In genomic region chr4:154960690-154961225, GRCm38 (mm10) we compare ENCODE assay signal across 8 mouse cellular contexts. TPM values are rescaled to one million over a fixed set of nuclear protein-coding genes. Genes with fewer than 3 reads are reported as not detected.
DNase-seq lines count a peak whose midpoint lies in the region; ATAC-seq and TF ChIP-seq lines count a peak whose summit lies in the region.

Gene Hes5, plus strand, starts transcription at chr4:154960923.

- H3K4me3 ChIP-seq in heart, embryonic 10.5 days, result peak within 1 kb of the TSS; percentile 62
- H3K4me3 ChIP-seq in ES-E14 (ENCODE audit: insufficient read depth in 1 of 2, low read depth in 1 of 2, low read length in 2 of 2, poor library complexity in 1 of 2, severe bottlenecking in 1 of 2), result peak within 1 kb of the TSS; percentile 57 to 61
- peak within 1 kb of the TSS; percentile 45 for H3K4me3 ChIP-seq in embryonic facial prominence, embryonic 15.5 days (replicated peaks)
- peak within 1 kb of the TSS; percentile 43 for H3K4me3 ChIP-seq in intestine, embryonic 15.5 days (replicated peaks)
- H3K4me3 ChIP-seq in liver, embryonic 16.5 days (ENCODE audit: low read depth, low read length), result peak within 1 kb of the TSS; percentile 44

- under 1% methylated on average over 65 of the region's 65 CpGs for WGBS in heart, embryonic 10.5 days
- WGBS in embryonic facial prominence, embryonic 15.5 days, result under 1% methylated on average over 65 of the region's 65 CpGs
- under 1% methylated on average over 65 of the region's 65 CpGs for WGBS in intestine, embryonic 15.5 days
- WGBS in liver, embryonic 16.5 days (ENCODE audit: insufficient replicate concordance), result under 1% methylated on average over 65 of the region's 65 CpGs

- H3K9me3 ChIP-seq in heart, embryonic 10.5 days, result no peaks in the 10 kb centered on the region
- H3K9me3 ChIP-seq in ES-E14 (ENCODE audit: control insufficient read depth, insufficient read depth, low read depth, low read length), result no peaks in the 10 kb centered on the region
- H3K9me3 ChIP-seq in embryonic facial prominence, embryonic 15.5 days (replicated peaks), result no peaks in the 10 kb centered on the region
- no peaks in the 10 kb centered on the region for H3K9me3 ChIP-seq in intestine, embryonic 15.5 days
- H3K9me3 ChIP-seq in liver, embryonic 16.5 days (replicated peaks; ENCODE audit: control insufficient read depth, low read length), result no peaks in the 10 kb centered on the region

- H3K27ac ChIP-seq in heart, embryonic 10.5 days, result peak within 1 kb of the TSS; percentile 42; the same call in 1 of the 2 replicates
- H3K27ac ChIP-seq in ES-E14 (ENCODE audit: insufficient read depth, low read depth, low read length, poor library complexity, severe bottlenecking), result no peak within 1 kb of the TSS
- H3K27ac ChIP-seq in embryonic facial prominence, embryonic 15.5 days (replicated peaks), result no peak within 1 kb of the TSS
- no peak within 1 kb of the TSS for H3K27ac ChIP-seq in intestine, embryonic 15.5 days
- H3K27ac ChIP-seq in liver, embryonic 16.5 days (ENCODE audit: low read length), result no peak within 1 kb of the TSS

- ATAC-seq in embryonic facial prominence, embryonic 15.5 days (ENCODE audit: insufficient number of reproducible peaks, low FRiP score, low TSS enrichment, low read depth), result no peak
- no peak for ATAC-seq in intestine, embryonic 15.5 days
- ATAC-seq in liver, embryonic 16.5 days (ENCODE audit: low read depth), result no peak

- no peak for DNase-seq in heart, embryonic 10.5 days (ENCODE audit: low spot score)
- no peak for DNase-seq in heart, postnatal 14 days
- DNase-seq in ES-E14 (ENCODE audit: low read depth, low spot score), result no peak
- DNase-seq in splenic B cell, adult 2 months (ENCODE audit: low read depth, low spot score), result peak; percentile 41
- DNase-seq in gastrocnemius, postnatal 14 days, result no peak

- H3K9ac ChIP-seq in ES-E14 (ENCODE audit: insufficient read depth, low read depth, low read length, poor library complexity, severe bottlenecking), result peak within 1 kb of the TSS; percentile 51
- no peak within 1 kb of the TSS for H3K9ac ChIP-seq in embryonic facial prominence, embryonic 15.5 days
- H3K9ac ChIP-seq in intestine, embryonic 15.5 days, result peak within 1 kb of the TSS; percentile 38
- peak within 1 kb of the TSS; percentile 6; the same call in 1 of the 2 replicates for H3K9ac ChIP-seq in liver, embryonic 16.5 days (ENCODE audit: low read depth, low read length)

- H3K27me3 ChIP-seq in heart, embryonic 10.5 days (ENCODE audit: insufficient read depth, poor library complexity, severe bottlenecking), result peaks cover 78% of the 10 kb centered on the region
- H3K27me3 ChIP-seq in embryonic facial prominence, embryonic 15.5 days, result peaks cover 67% of the 10 kb centered on the region
- peaks cover 72% of the 10 kb centered on the region for H3K27me3 ChIP-seq in intestine, embryonic 15.5 days (replicated peaks)
- peaks cover 80% of the 10 kb centered on the region for H3K27me3 ChIP-seq in liver, embryonic 16.5 days (ENCODE audit: control insufficient read depth, insufficient read depth, low read depth, low read length)
- no peaks in the 10 kb centered on the region for H3K27me3 ChIP-seq in splenic B cell, adult 2 months (ENCODE audit: control insufficient read depth, insufficient read depth, low read length, poor library complexity, severe bottlenecking)

- H3K4me2 ChIP-seq in embryonic facial prominence, embryonic 15.5 days (replicated peaks), result peak within 1 kb of the TSS; percentile 83
- peak within 1 kb of the TSS; percentile 79 for H3K4me2 ChIP-seq in intestine, embryonic 15.5 days (replicated peaks)
- peak within 1 kb of the TSS; percentile 49 for H3K4me2 ChIP-seq in liver, embryonic 16.5 days (ENCODE audit: low read depth, low read length)

- intact Hi-C loops in heart, postnatal 14 days (cut with DNase I), result no loop called here
- intact Hi-C loops in gastrocnemius, postnatal 14 days (cut with DNase I; ENCODE audit: low total_unique reads), result no loop called here

- H3K36me3 ChIP-seq in heart, embryonic 10.5 days, result no peaks in the 10 kb centered on the region
- no peaks in the 10 kb centered on the region for H3K36me3 ChIP-seq in ES-E14 (ENCODE audit: control insufficient read depth, insufficient read depth, low read length, poor library complexity, severe bottlenecking)
- no peaks in the 10 kb centered on the region for H3K36me3 ChIP-seq in embryonic facial prominence, embryonic 15.5 days
- H3K36me3 ChIP-seq in intestine, embryonic 15.5 days, result no peaks in the 10 kb centered on the region
- no peaks in the 10 kb centered on the region for H3K36me3 ChIP-seq in liver, embryonic 16.5 days (ENCODE audit: control insufficient read depth, insufficient read depth)
- H3K36me3 ChIP-seq in splenic B cell, adult 2 months (ENCODE audit: control insufficient read depth, insufficient read depth, low read length, poor library complexity, severe bottlenecking), result no peaks in the 10 kb centered on the region

- in situ Hi-C loops in ES-E14 (cut with MboI; ENCODE audit: low sequenced_read_pairs in 2 of 2, unreplicated experiment in 2 of 2), result no loop called here

- H3K4me1 ChIP-seq in heart, embryonic 10.5 days, result peaks cover 56% of the 10 kb centered on the region
- H3K4me1 ChIP-seq in ES-E14 (ENCODE audit: control insufficient read depth in 2 of 2, insufficient read depth in 2 of 2, low read length in 2 of 2, poor library complexity in 1 of 2), result peaks cover 0 to 10% of the 10 kb centered on the region in 2 experiments; a peak in 1 of 4 replicates
- peaks cover 61% of the 10 kb centered on the region for H3K4me1 ChIP-seq in embryonic facial prominence, embryonic 15.5 days
- H3K4me1 ChIP-seq in intestine, embryonic 15.5 days (replicated peaks), result peaks cover 47% of the 10 kb centered on the region
- H3K4me1 ChIP-seq in liver, embryonic 16.5 days (ENCODE audit: control insufficient read depth, low read depth, low read length), result peaks cover 31% of the 10 kb centered on the region

TF ChIP-seq in ES-E14, 5 proteins besides CTCF, POLR2A, EP300 and RAD21:
- TF ChIP-seq ZNF384 (IDR thresholded peaks at IDR 0.05; ENCODE audit: low read depth, low read length) (no peak), HCFC1 (IDR thresholded peaks at IDR 0.05; ENCODE audit: borderline replicate concordance, insufficient read depth, low read length) (no peak), MAFK (IDR thresholded peaks at IDR 0.05; ENCODE audit: insufficient read depth, low read depth, low read length) (no peak), ZC3H11A (IDR thresholded peaks at IDR 0.05; ENCODE audit: borderline replicate concordance, low read depth, low read length) (no peak), CHD2 (IDR thresholded peaks at IDR 0.05; ENCODE audit: low read depth, low read length) (no peak)

RNA-seq across cellular contexts. Expression of gene Hes5, which starts in this region (rescaled TPM):
- 0.15 and 0.26 TPM in 2 replicates for polyA plus RNA-seq in heart, embryonic 10.5 days (2016; fragmentation: Nextera tagmentation; extraction: Ambion mirVana)
- total RNA-seq in heart, postnatal 14 days (2021), result not detected
- total RNA-seq in ES-E14 (2012; rRNA removed), result 0.18 and 1.3 TPM in 2 replicates
- polyA plus RNA-seq in embryonic facial prominence, embryonic 15.5 days (2015; fragmentation: Nextera tagmentation; extraction: Ambion mirVana), result 6.6 and 7.7 TPM in 2 replicates
- 1.8 and 2.5 TPM in 2 replicates for polyA plus RNA-seq in intestine, embryonic 15.5 days (2015; fragmentation: Nextera tagmentation; extraction: Ambion mirVana)
- 0.11 and 0.13 TPM in 2 replicates for polyA plus RNA-seq in liver, embryonic 16.5 days (2015; fragmentation: Nextera tagmentation; extraction: Ambion mirVana)
- total RNA-seq in gastrocnemius, postnatal 14 days (2021), result under 1 TPM in 1 of 2 experiments, not detected in 1; 0.16 TPM
